Mouse (Mus musculus) left cerebral cortex, postnatal 25 days (tissue): Measurements from ENCODE around the gene Zer1. TPM values are rescaled to one million over a fixed set of nuclear protein-coding genes. Genes with fewer than 3 reads are reported as not detected.
"Not testable (repeated sequence)": the region's sequence is repeated elsewhere in the genome, so short reads cannot be mapped to it uniquely, and the experiment has no call there.

Source experiments
- DNase-seq, 2 experiments: peaks; one replicate each; pipeline ENCODE4 v3.0.0; 2022; ENCODE audit warnings: low spot score in 2 of 2, mixed read lengths in 1 of 2
- intact Hi-C: fragments of 180-260 bp; cut with DNase I; formaldehyde crosslinking; loops from one replicate; pipeline ENCODE4 v1.15.1; 2025
- total RNA-seq, 2 experiments: library from RNA; stranded (reverse); gene quantifications; 2 replicates each; pipeline ENCODE4 v1.2.3; 2021

The Zer1 gene
- total RNA-seq, 2 experiments from 2014 or later, result 152 TPM

DNA sequence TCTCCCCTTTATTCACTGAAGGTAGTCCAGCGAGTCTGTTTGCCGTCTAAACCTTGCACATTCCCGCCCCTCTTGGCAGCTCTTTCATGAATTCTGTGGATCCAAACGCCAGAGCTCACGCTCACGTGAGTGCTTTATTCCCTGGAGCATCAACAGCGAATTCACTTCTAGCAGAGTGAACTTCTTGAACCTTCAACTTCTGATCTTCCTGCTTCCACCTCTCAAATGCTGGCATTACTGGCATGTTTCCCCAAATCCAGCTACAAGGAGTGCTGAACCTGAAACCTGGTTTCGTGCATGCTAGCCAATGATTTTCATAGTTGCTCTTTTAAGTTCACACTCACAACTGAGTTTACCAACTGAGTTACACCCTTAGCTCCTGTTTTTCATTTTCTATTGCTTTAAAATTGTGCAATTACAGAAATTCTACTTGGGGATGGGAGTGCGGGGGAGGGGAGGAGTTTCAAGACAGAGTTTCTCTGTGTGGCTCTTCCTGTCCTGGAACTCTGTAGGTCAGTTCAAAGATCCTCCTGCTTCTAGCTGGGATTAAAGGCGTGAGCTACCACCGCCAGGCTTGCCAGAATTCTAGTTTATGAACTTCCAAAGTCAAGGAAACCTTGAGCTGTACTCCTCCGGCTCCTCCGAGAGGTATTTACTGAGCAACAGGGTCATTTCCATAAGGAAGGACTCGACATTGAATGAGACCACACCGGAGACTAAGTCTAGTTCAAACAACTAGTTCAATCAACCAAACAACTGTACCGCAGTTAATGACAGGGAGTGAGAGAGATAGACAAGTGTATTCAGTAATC lies 8.6 kb upstream of the Zer1 start:
- DNase-seq, result no peak
- intact Hi-C loops, result no loop called here

- DNase-seq, intact Hi-C loops: not testable (repeated sequence)
Measured at GRCm38 (mm10) chr2:30131240-30131639, 6.9 kb upstream of the Zer1 start.

DNA sequence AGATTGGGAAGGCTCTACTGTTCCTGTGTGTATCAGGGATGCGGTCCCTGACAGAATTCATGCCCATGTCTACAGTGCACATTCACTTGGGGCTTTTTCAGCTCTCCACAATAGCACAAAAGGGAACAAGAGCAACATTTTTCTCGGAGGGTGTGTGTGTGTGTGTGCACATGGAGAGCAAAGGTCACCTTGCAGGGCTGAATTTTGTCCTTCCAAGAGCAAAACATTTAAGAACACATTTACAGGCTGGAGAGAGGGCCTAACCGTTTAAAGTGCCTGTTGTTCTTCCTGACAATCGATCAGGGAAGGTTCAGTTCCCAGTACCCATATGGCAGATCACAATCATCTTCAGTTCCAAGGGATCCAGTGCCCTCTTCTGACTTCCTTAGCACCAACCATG lies 5.8 kb upstream of the Zer1 start:
- DNase-seq, result no peak
- intact Hi-C loops, result no loop called here

DNA sequence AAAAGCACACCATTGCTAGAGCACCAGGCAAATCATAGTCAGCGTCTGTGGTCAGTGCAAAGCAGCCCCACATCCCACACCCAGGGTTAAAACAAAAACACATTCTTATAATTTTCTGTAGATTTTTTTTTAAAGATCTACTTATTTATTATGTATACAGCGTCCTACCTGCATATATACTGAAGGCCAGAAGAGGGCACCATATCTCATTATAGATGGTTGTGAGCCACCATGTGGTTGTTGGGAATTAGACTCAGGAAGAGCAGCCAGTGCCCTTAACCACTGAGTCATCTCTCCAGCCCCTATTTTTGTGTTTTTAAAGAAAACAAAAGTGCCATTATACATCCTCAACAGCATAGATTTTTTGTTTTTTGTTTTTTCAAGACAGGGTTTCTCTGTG lies 4.4 kb upstream of the Zer1 start:
- intact Hi-C loops, result no loop called here
- DNase-seq, result peak; percentile 30 to 69

- intact Hi-C loops, result loop anchor here (5.0 kb wide), 1 partner anchor 57 kb away; no protein-coding TSS in a partner anchor
- peak; percentile 32 to 38 for DNase-seq
Measured at GRCm38 (mm10) chr2:30123729-30124471, 485 bp downstream of the Zer1 start.

GRCm38 (mm10) chr2:30122766-30123165 lies 1.6 kb downstream of the Zer1 start:
- intact Hi-C loops, result loop anchor here (5.0 kb wide), 1 partner anchor 55 kb away; no protein-coding TSS in a partner anchor

DNA sequence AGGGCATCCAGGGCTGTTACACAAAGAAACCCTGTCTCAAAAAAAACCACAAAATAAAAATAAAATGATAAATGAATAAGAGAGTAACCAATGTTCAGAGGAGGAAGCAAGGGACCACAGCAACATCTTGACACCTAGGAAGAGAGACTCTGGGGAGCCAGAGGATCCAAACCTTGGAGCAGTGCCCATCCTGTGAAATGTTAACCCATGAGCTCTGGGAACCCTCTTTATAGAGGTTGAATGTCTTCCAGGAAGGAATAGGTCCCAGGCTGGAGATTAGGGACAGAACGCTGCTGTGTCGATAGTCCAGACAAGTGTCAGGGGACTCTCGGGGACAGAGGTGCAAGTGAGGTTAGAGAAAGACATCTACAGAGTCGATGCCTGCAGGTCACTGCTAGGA lies 4.1 kb downstream of the Zer1 start:
- intact Hi-C loops, result loop anchor here (5.0 kb wide), 1 partner anchor 53 kb away; no protein-coding TSS in a partner anchor
- DNase-seq, result no peak

More at GRCm38 (mm10) chr2:30122766-30123165, 1.6 kb downstream of the Zer1 start:
- no peak for DNase-seq

DNA sequence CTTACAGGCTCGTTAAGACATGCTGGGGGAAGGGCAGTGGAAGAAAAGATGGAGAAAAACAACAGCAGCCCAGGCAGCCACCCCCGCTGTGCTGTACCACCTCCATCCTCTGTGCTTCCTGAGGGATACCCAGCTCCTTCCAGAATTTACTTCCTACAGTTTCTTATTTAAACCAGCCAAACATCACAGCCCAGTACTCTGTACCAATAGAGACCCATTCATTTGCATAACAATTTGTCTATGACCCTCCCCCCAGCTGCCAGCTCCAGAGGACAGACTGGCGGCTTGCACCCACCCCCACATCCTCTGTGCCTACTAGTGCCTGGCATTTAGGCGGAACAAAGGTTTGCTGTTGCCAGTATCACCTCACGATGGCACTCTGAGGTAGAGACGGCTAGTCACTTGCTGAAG lies 4.7 kb downstream of the Zer1 start:
- DNase-seq, result peak; percentile 79 to 92

GRCm38 (mm10) chr2:30112564-30112963 lies 11.8 kb downstream of the Zer1 start:
- intact Hi-C loops, result no loop called here
- DNase-seq, result no peak

More for the DNA sequence above, 4.7 kb downstream of the Zer1 start:
- intact Hi-C loops, result loop anchor here (5.0 kb wide), 1 partner anchor 52 kb away; no protein-coding TSS in a partner anchor

GRCm38 (mm10) chr2:30111500-30111899 lies 12.9 kb downstream of the Zer1 start:
- intact Hi-C loops, result no loop called here
- DNase-seq, result no peak

DNA sequence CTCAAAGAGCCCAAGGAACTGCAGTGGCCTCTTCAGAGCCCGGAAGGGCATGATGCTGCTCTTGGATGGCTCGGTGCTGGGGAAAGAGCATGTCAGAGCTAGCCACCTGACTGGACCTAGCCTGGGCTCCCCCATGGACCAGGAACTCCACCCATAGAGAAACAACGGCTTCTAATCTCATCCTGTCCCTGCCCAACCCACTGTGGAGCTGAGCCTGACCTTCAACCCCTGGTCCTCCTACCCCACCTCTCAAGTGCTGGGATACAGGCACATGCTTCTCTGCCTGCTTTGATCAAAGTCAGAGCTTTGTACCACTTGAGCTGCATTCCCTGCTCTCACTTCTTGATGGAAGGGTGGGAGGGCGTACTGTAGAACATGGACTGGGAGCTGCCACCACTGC lies 16.1 kb downstream of the Zer1 start:
- no peak for DNase-seq
- intact Hi-C loops, result no loop called here

GRCm38 (mm10) chr2:30107646-30108045 lies 16.7 kb downstream of the Zer1 start:
- DNase-seq, result no peak
- intact Hi-C loops, result no loop called here

- intact Hi-C loops, result no loop called here
- peak; percentile 35 to 48 for DNase-seq
Measured at GRCm38 (mm10) chr2:30106364-30106763, 18.0 kb downstream of the Zer1 start.

GRCm38 (mm10) chr2:30100214-30100613 lies 24.2 kb downstream of the Zer1 start:
- intact Hi-C loops, result no loop called here
- no peak for DNase-seq

GRCm38 (mm10) chr2:30095882-30096527 lies 28.4 kb downstream of the Zer1 start:
- no peak for DNase-seq
- intact Hi-C loops, result loop anchor here (2.0 kb wide), 1 partner anchor 53 kb away; no protein-coding TSS in a partner anchor

DNA sequence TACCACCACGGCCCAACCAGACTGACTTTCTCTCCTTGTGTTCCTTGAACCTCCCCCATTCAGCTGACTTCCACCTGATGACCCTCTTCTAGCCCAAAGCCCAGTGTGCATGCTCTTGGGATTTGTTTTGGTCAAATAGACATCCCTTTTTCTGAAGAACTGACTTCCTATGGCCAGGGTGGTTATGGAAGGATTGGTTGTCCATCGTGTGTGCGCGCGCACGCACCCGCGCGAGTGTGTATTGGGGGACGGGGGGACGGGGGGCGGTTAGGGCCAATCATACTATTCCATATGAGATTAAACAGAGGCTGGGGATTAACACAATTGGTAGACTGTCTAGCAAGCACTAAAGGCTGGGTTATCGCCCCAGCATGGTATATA lies 30.2 kb downstream of the Zer1 start:
- no peak for DNase-seq
- intact Hi-C loops, result no loop called here

GRCm38 (mm10) chr2:30093471-30094207 lies 30.7 kb downstream of the Zer1 start, which contains the start of gene Zdhhc12:
Gene Zdhhc12, minus strand, starts transcription at chr2:30093648.
- intact Hi-C loops, result no loop called here
- DNase-seq, result peak; percentile 91 to 95

DNA sequence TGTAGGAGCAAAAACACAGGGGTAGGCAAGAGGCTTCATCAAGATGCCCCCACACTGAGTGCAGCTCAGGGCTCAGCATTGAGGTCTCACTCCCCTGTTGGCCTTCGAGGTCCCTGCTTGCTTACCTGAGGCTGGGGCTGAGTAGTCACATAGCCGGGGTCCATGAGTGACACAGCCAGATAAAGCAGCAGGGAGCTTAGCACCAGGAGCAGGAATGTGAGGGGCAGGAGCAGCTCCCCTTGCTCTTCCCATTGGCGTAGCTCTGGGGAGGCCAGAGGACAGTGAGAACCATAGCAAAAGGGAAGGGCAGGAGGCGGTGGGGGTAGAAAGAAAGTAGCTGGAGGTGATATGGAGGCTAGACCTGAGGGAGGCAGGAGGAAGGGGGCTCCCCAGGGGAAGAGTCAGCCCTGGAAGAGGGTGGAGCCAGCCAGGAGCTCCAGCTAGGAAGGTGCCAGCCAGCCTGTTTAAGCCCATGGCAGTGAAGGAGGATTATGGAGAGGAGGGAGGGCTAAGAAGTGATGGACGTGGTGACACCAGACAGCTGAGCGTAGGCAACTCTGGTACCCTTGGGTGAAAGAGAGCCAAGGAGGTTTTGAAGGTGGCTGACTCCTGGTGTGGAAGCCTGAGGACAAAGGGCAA lies 32.0 kb downstream of the Zer1 start:
- intact Hi-C loops, result no loop called here
- no peak for DNase-seq

DNA sequence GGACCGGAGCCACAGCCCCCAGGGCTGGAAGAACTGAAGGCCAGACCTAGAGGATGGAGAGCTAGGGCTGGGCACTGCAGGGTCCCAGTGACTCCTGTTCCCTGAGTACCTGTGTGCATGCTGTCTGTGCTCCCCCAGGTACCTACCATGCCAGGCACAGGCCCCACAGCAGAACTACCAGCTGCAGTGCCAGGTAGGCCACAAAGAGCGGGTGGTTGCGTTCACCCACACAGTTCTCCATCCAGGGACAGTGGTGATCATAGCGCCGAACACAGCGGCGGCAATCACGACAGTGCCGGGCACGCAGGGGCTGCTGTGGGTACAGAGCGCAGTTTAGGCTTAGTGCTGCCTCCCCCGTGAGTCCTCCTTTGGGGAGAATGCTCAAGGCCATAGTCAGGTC lies 32.9 kb downstream of the Zer1 start:
- intact Hi-C loops, result no loop called here
- DNase-seq, result no peak
